Mouse (Mus musculus): ENCODE results near the gene Nek6.

- TF ChIP-seq CTCF (IDR thresholded peaks at IDR 0.05; ENCODE audit: low read depth) (no peak), EP300 (IDR thresholded peaks at IDR 0.05; ENCODE audit: low read depth) (no peak)
Observed at GRCm38 (mm10) chr2:38476871-38477496, 34.5 kb upstream of the Nek6 start.

Measured in liver, embryonic 14.5 days (tissue).